Mouse (Mus musculus) brain, embryonic 14.5 days (tissue): ENCODE data around the gene 4933402J07Rik.

Experiments
- CTCF ChIP-seq: fragments of 200-500 bp; IDR thresholded peaks from 2 replicates; pipeline ENCODE4 v1.5.1; 2012; ENCODE audit warnings: inconsistent platforms, mild to moderate bottlenecking, moderate library complexity, borderline replicate concordance; ENCODE audit not compliant: insufficient read depth, insufficient read length; ENCODE audit errors: extremely low read depth
- POLR2A ChIP-seq: fragments of 200-500 bp; IDR thresholded peaks from 2 replicates; pipeline ENCODE4 v1.6.1; 2012; ENCODE audit warnings: mild to moderate bottlenecking, inconsistent platforms, borderline replicate concordance; ENCODE audit not compliant: poor library complexity, insufficient read depth, insufficient read length, severe bottlenecking; ENCODE audit errors: extremely low read depth

DNA sequence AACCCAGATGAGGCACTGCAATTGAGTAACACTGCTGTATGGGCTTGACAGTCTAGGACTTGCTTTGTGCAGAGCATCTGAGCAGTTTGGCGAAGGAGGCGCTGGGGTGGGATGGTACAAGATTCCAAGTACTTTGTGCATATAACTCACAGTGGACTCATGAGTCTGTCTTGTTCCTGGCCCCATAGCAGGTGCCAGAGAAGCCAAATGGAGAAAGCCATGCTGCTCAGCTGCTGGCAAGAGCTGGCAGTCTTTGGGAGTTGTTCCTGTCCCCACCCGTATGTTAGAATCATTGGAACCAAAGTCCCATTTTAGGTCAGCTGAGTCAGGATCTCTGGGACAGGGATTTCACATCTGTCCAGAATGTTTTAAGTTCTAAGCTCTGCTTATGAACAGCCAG is 46.5 kb upstream of the 4933402J07Rik start:
- TF ChIP-seq POLR2A (no peak), CTCF (no peak)
